Mouse (Mus musculus): Measurements from ENCODE around the gene Zkscan6. TPM values are rescaled to one million over a fixed set of nuclear protein-coding genes. Genes with fewer than 3 reads are reported as not detected.

Zkscan6 gene
- polyA plus RNA-seq (2012; rRNA removed), result 3.1 TPM in 2 replicates

DNA sequence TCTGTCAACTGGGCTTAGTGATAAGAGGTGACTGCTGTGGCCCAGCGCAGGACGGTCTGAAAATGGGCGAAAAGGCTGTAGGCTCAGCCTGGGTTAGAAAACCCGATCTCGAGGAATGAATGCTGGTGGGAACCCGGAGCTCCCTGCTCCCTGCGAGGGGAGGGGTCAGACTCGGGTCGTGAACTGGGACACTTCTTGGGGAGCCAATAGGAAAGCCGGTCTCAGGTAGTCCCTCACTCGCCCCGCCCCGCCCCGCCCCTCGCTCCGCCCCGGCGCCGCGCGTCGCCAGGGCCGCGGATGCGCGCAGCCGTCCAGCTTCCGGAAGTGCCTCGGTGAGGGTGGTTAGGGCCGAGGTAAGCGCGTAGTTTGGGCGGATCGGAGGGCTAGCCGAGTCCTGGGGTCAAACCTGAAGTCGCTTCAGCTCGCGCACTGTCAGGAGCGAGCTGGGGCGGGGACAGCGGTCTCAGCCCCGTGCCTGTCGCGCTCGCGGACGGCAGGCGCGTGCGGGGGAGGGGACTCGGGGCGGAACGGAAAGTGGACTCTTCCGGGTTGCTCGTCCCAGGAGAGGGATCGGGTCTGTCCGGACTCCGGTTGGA lies at the start of gene Zkscan6:
Zkscan6 (plus strand) TSS at position 267 of the 596 bp plus-strand sequence.
- under 1% methylated on average over 58 of the region's 58 CpGs for WGBS
- DNase-seq, result peak; percentile 96
- Histone ChIP-seq H3K4me1 (ENCODE audit: control insufficient read depth, insufficient read depth, low read length) (no peaks in the 10 kb centered on the region), H3K36me3 (ENCODE audit: control insufficient read depth, insufficient read depth, low read length) (no peaks in the 10 kb centered on the region), H3K27me3 (replicated peaks; ENCODE audit: control insufficient read depth, insufficient read depth, low read length) (no peaks in the 10 kb centered on the region), H3K27ac (ENCODE audit: insufficient read depth, low read depth, low read length) (peak within 1 kb of the TSS; percentile 74), H3K4me3 (ENCODE audit: insufficient read depth, low read depth, low read length) (peak within 1 kb of the TSS; percentile 81)
- TF ChIP-seq POLR2A (IDR thresholded peaks at IDR 0.05; ENCODE audit: low read depth, low read length) (peak; percentile 20), CTCF (conservative IDR thresholded peaks at IDR 0.05; ENCODE audit: insufficient read depth, insufficient read length, low read depth, low read length) (no peak)

- Histone ChIP-seq H3K27me3 (replicated peaks; ENCODE audit: control insufficient read depth, insufficient read depth, low read length) (no peaks in the 10 kb centered on the region), H3K4me3 (ENCODE audit: insufficient read depth, low read depth, low read length) (no peak overlapping the region), H3K27ac (ENCODE audit: insufficient read depth, low read depth, low read length) (no peak overlapping the region), H3K36me3 (ENCODE audit: control insufficient read depth, insufficient read depth, low read length) (no peaks in the 10 kb centered on the region), H3K4me1 (ENCODE audit: control insufficient read depth, insufficient read depth, low read length) (peaks cover 7% of the 10 kb centered on the region; the same call in 1 of the 2 replicates)
- no peak for DNase-seq
- TF ChIP-seq POLR2A (IDR thresholded peaks at IDR 0.05; ENCODE audit: low read depth, low read length), result no peak
- TF ChIP-seq CTCF (conservative IDR thresholded peaks at IDR 0.05; ENCODE audit: insufficient read depth, insufficient read length, low read depth, low read length), result no peak
- 95% methylated on average over 1 of the region's 1 CpGs for WGBS
Measured at GRCm38 (mm10) chr11:65759350-65759749, 47.6 kb upstream of the Zkscan6 start.

- no peak for TF ChIP-seq POLR2A (IDR thresholded peaks at IDR 0.05; ENCODE audit: low read depth, low read length)
- TF ChIP-seq CTCF (conservative IDR thresholded peaks at IDR 0.05; ENCODE audit: insufficient read depth, insufficient read length, low read depth, low read length), result no peak
- H3K27ac ChIP-seq (ENCODE audit: insufficient read depth, low read depth, low read length), result no peak overlapping the region
- WGBS, result 87% methylated on average over 2 of the region's 2 CpGs
Measured at GRCm38 (mm10) chr11:65760912-65761311, 46.1 kb upstream of the Zkscan6 start.

DNA sequence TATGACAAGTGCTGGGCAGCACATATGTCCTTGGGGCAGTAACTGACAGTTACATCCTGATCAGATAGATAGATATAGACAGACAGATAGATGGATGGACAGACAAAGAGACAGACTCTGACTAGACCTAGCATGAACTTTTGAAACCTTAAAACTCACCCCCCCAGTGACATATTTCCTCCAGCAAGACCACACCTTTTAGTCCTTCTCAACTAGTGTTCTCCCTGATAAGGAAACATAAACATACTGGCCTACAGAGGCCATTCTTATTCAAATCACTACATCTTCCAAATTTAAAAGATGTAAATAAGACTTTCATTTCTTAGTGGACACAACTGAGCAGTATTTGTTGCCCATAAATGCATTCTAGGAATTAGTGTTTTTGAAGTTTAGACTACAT lies 38.5 kb upstream of the Zkscan6 start:
- H3K27me3 ChIP-seq (replicated peaks; ENCODE audit: control insufficient read depth, insufficient read depth, low read length), result no peaks in the 10 kb centered on the region
- TF ChIP-seq CTCF (conservative IDR thresholded peaks at IDR 0.05; ENCODE audit: insufficient read depth, insufficient read length, low read depth, low read length) (no peak), POLR2A (IDR thresholded peaks at IDR 0.05; ENCODE audit: low read depth, low read length) (no peak)
- no peak overlapping the region for H3K27ac ChIP-seq (ENCODE audit: insufficient read depth, low read depth, low read length)
- H3K36me3 ChIP-seq (ENCODE audit: control insufficient read depth, insufficient read depth, low read length), result no peaks in the 10 kb centered on the region
- H3K4me1 ChIP-seq (ENCODE audit: control insufficient read depth, insufficient read depth, low read length), result no peaks in the 10 kb centered on the region
- DNase-seq, result no peak
- no peak overlapping the region for H3K4me3 ChIP-seq (ENCODE audit: insufficient read depth, low read depth, low read length)

More at GRCm38 (mm10) chr11:65760912-65761311, 46.1 kb upstream of the Zkscan6 start:
- DNase-seq, result no peak
- Histone ChIP-seq H3K4me1 (ENCODE audit: control insufficient read depth, insufficient read depth, low read length) (peaks cover 7% of the 10 kb centered on the region; the same call in 1 of the 2 replicates), H3K4me3 (ENCODE audit: insufficient read depth, low read depth, low read length) (no peak overlapping the region), H3K36me3 (ENCODE audit: control insufficient read depth, insufficient read depth, low read length) (no peaks in the 10 kb centered on the region), H3K27me3 (replicated peaks; ENCODE audit: control insufficient read depth, insufficient read depth, low read length) (no peaks in the 10 kb centered on the region)

GRCm38 (mm10) chr11:65769990-65770389 lies 37.0 kb upstream of the Zkscan6 start:
- no peak for TF ChIP-seq POLR2A (IDR thresholded peaks at IDR 0.05; ENCODE audit: low read depth, low read length)
- no peak for TF ChIP-seq CTCF (conservative IDR thresholded peaks at IDR 0.05; ENCODE audit: insufficient read depth, insufficient read length, low read depth, low read length)
- WGBS, result 82% methylated on average over 5 of the region's 5 CpGs
- DNase-seq, result no peak

DNA sequence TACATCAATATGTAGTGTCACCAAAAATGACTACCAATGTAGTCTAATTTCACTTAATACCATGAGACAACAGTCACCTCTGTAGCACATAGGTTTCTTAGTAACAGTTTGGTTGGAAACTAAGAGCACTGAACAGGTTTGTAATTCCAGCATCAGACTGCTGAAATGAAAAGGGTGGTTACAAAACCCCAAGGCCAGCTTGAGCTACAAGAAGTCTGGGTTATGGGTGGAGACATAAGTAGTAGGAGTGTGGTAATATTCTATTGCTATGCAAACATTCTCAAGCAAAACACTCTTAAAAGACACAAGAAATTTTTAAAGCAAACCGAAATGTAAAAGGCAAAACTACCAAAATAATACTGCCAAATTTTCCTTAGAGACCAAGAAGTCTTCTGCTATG lies 35.4 kb upstream of the Zkscan6 start:
- no peaks in the 10 kb centered on the region for H3K36me3 ChIP-seq (ENCODE audit: control insufficient read depth, insufficient read depth, low read length)
- no peak overlapping the region for H3K4me3 ChIP-seq (ENCODE audit: insufficient read depth, low read depth, low read length)
- no peak for DNase-seq
- WGBS, result 77% methylated on average over 1 of the region's 1 CpGs
- TF ChIP-seq POLR2A (IDR thresholded peaks at IDR 0.05; ENCODE audit: low read depth, low read length) (no peak), CTCF (conservative IDR thresholded peaks at IDR 0.05; ENCODE audit: insufficient read depth, insufficient read length, low read depth, low read length) (no peak)
- no peak overlapping the region for H3K27ac ChIP-seq (ENCODE audit: insufficient read depth, low read depth, low read length)
- H3K27me3 ChIP-seq (replicated peaks; ENCODE audit: control insufficient read depth, insufficient read depth, low read length), result no peaks in the 10 kb centered on the region
- H3K4me1 ChIP-seq (ENCODE audit: control insufficient read depth, insufficient read depth, low read length), result no peaks in the 10 kb centered on the region

More at GRCm38 (mm10) chr11:65769990-65770389, 37.0 kb upstream of the Zkscan6 start:
- H3K27me3 ChIP-seq (replicated peaks; ENCODE audit: control insufficient read depth, insufficient read depth, low read length), result no peaks in the 10 kb centered on the region
- no peak overlapping the region for H3K27ac ChIP-seq (ENCODE audit: insufficient read depth, low read depth, low read length)
- H3K4me3 ChIP-seq (ENCODE audit: insufficient read depth, low read depth, low read length), result no peak overlapping the region
- no peaks in the 10 kb centered on the region for H3K4me1 ChIP-seq (ENCODE audit: control insufficient read depth, insufficient read depth, low read length)
- no peaks in the 10 kb centered on the region for H3K36me3 ChIP-seq (ENCODE audit: control insufficient read depth, insufficient read depth, low read length)

- Histone ChIP-seq H3K27me3 (replicated peaks; ENCODE audit: control insufficient read depth, insufficient read depth, low read length) (no peaks in the 10 kb centered on the region), H3K36me3 (ENCODE audit: control insufficient read depth, insufficient read depth, low read length) (no peaks in the 10 kb centered on the region), H3K4me1 (ENCODE audit: control insufficient read depth, insufficient read depth, low read length) (peaks cover 8% of the 10 kb centered on the region; the same call in 1 of the 2 replicates), H3K27ac (ENCODE audit: insufficient read depth, low read depth, low read length) (no peak overlapping the region), H3K4me3 (ENCODE audit: insufficient read depth, low read depth, low read length) (no peak overlapping the region)
- 79% methylated on average over 2 of the region's 2 CpGs for WGBS
- TF ChIP-seq CTCF (conservative IDR thresholded peaks at IDR 0.05; ENCODE audit: insufficient read depth, insufficient read length, low read depth, low read length) (no peak), POLR2A (IDR thresholded peaks at IDR 0.05; ENCODE audit: low read depth, low read length) (no peak)
- no peak for DNase-seq
Measured at GRCm38 (mm10) chr11:65773535-65773934, 33.4 kb upstream of the Zkscan6 start.

Measured in kidney, adult 2 months (tissue).